Mouse (Mus musculus) liver, adult 2 months (tissue): Measurements from ENCODE around the gene Atg16l1. TPM values are rescaled to one million over a fixed set of nuclear protein-coding genes. Genes with fewer than 3 reads are reported as not detected.

Experiments used
- DNase-seq: peaks from one replicate; pipeline ENCODE4 v3.0.0-alpha.2; 2011; ENCODE audit warnings: low read depth, low spot score; ENCODE audit errors: extremely low read depth
- H3K27ac ChIP-seq: fragments of 200-500 bp; replicated peaks from 2 replicates; pipeline ENCODE4 v1.5.1; 2012; ENCODE audit warnings: low read depth, mild to moderate bottlenecking, control low read depth, inconsistent platforms, low read length; ENCODE audit not compliant: insufficient read depth
- H3K27me3 ChIP-seq: fragments of 200-500 bp; 2 replicates; pipeline ENCODE4 v1.6.1; 2012; ENCODE audit warnings: mild to moderate bottlenecking, moderate library complexity, low read length, inconsistent platforms; ENCODE audit not compliant: control insufficient read depth, insufficient read depth
- H3K36me3 ChIP-seq: fragments of 200-500 bp; 2 replicates; pipeline ENCODE4 v1.6.1; 2012; ENCODE audit warnings: low read length, inconsistent platforms; ENCODE audit not compliant: control insufficient read depth, insufficient read depth
- H3K4me1 ChIP-seq: fragments of 200-500 bp; 2 replicates; pipeline ENCODE4 v1.6.1; 2011; ENCODE audit warnings: low read length; ENCODE audit not compliant: control insufficient read depth, insufficient read depth
- H3K4me3 ChIP-seq: fragments of 200-500 bp; 2 replicates; pipeline ENCODE4 v1.5.1; 2011; ENCODE audit warnings: low read depth, mild to moderate bottlenecking, control low read depth, low read length, moderate library complexity; ENCODE audit not compliant: insufficient read depth
- H3K79me2 ChIP-seq: fragments of 200-500 bp; 2 replicates; pipeline ENCODE4 v1.6.1; 2012; ENCODE audit warnings: inconsistent platforms, mild to moderate bottlenecking, low read length, moderate library complexity; ENCODE audit not compliant: control insufficient read depth, insufficient read depth
- H3K9ac ChIP-seq: fragments of 200-500 bp; 2 replicates; pipeline ENCODE4 v1.6.1; 2012; ENCODE audit warnings: low read depth, mild to moderate bottlenecking, control low read depth, inconsistent platforms, low read length
- CTCF ChIP-seq: fragments of 200-500 bp; IDR thresholded peaks from 2 replicates; pipeline ENCODE4 v1.5.1; 2011; ENCODE audit warnings: low read depth, low read length, control low read depth
- POLR2A ChIP-seq: fragments of 200-500 bp; IDR thresholded peaks from 2 replicates; pipeline ENCODE4 v1.6.1; 2011; ENCODE audit warnings: low read length, control low read depth; ENCODE audit not compliant: insufficient read depth; ENCODE audit errors: extremely low read depth
- WGBS: fragments of 180-500 bp; shearing (Covaris S2); methylation state at CpG from one replicate; pipeline ENCODE4 v1.1.7; 2018; 5-methylcytosine and 5-hydroxymethylcytosine counted together
- polyA plus RNA-seq: library from polyadenylated mRNA; depleted of rRNA; stranded (reverse); fragments of >200 nt; gene quantifications from 2 replicates; pipeline ENCODE4 v1.2.3, GENCODE M21; 2012
- total RNA-seq: library from RNA; depleted of rRNA; stranded (reverse); fragments of >200 nt; gene quantifications from 2 replicates; pipeline ENCODE4 v1.2.3, GENCODE M21; 2014

Gene Atg16l1
- total and polyA plus RNA-seq, 2 experiments = 23.1 to 30.5 TPM

DNA sequence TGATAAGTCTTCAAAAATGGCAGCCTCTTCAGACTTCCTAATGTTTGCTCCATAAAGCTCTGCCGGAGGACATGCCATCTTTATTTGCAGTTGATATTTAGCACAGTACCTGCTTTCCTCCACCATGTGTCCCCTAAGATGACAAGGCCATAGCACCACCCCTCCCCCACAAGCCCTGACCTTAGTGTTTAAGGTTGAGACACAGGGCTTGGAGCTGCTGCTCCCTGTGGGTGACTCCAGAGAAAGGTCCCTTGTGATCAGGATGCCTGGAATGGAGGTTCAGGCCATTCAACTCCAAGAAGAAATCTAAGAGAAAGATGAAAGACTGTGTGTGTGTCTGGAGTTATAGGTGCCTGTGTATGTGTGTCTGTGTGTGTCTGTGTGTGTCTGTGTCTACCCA, 42.0 kb downstream of the Atg16l1 start:
- no peak overlapping the region for H3K4me3 ChIP-seq
- H3K9ac ChIP-seq = no peak overlapping the region
- no peaks in the 10 kb centered on the region for H3K79me2 ChIP-seq
- H3K27ac ChIP-seq = peak overlapping the region; percentile 61
- H3K4me1 ChIP-seq = peaks cover 20% of the 10 kb centered on the region
- no peaks in the 10 kb centered on the region for H3K27me3 ChIP-seq
- 53% methylated on average over 1 of the region's 1 CpGs for WGBS
- DNase-seq = peak; percentile 39
- no peaks in the 10 kb centered on the region; the same call in 1 of the 2 replicates for H3K36me3 ChIP-seq
- TF ChIP-seq CTCF (no peak), POLR2A (no peak)

DNA sequence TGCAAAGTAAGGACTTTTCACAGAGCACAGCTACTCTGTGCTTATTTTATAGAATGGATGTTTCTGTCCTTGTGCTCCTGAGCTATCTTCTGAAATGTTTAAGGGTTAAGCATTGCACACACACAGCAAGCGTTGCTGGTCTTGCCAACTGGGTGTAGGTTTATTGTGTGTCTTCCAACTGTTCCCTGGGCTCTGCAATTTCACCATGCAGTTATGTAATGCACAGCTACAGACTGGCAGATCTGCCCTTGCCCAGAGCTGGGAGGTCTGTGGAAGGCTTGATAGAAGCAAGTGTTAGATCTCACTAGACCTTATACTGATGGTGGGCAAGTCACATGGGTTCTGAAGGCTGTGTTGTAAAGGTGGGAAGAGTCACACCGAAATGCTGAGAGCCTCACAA, 42.6 kb downstream of the Atg16l1 start:
- 32% methylated on average over 2 of the region's 2 CpGs for WGBS
- H3K27me3 ChIP-seq = no peaks in the 10 kb centered on the region
- peaks cover 20% of the 10 kb centered on the region for H3K4me1 ChIP-seq
- no peak overlapping the region for H3K4me3 ChIP-seq
- peak overlapping the region; percentile 86 for H3K27ac ChIP-seq
- H3K36me3 ChIP-seq = no peaks in the 10 kb centered on the region
- DNase-seq = peak; percentile 96
- TF ChIP-seq POLR2A (no peak), CTCF (no peak)
- H3K9ac ChIP-seq = no peak overlapping the region
- no peaks in the 10 kb centered on the region for H3K79me2 ChIP-seq

DNA sequence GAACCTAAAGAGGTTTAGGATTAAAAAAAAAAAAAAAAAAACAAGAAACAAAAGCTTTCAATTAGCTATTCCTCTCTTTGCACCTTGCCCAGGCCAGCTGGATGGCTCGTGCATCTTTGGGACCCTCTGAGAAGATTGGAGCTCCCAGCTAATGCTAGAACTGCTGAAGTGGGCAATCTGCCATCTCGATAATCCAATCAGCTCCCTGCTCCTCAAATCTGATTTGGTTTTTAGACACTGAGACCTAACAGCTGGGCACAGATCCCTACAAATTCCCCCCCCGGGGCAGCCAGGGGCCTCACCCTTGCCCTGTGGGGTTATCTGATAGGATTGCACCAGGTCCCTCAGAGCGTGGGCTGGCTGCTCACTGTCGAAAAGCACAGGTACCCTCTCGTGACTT, 47.9 kb downstream of the Atg16l1 start, which contains the start of gene Sag:
TSS of gene Sag (plus strand) at position 105 of the 400 bp plus-strand sequence.
- Histone ChIP-seq H3K27ac (no peak within 1 kb of the TSS), H3K36me3 (no peaks in the 10 kb centered on the region), H3K4me1 (peaks cover 5% of the 10 kb centered on the region; the same call in 1 of the 2 replicates), H3K27me3 (no peaks in the 10 kb centered on the region), H3K9ac (no peak within 1 kb of the TSS), H3K79me2 (no peaks in the 10 kb centered on the region), H3K4me3 (no peak within 1 kb of the TSS)
- DNase-seq = no peak
- 45% methylated on average over 6 of the region's 6 CpGs for WGBS
- TF ChIP-seq POLR2A (no peak), CTCF (no peak)

DNA sequence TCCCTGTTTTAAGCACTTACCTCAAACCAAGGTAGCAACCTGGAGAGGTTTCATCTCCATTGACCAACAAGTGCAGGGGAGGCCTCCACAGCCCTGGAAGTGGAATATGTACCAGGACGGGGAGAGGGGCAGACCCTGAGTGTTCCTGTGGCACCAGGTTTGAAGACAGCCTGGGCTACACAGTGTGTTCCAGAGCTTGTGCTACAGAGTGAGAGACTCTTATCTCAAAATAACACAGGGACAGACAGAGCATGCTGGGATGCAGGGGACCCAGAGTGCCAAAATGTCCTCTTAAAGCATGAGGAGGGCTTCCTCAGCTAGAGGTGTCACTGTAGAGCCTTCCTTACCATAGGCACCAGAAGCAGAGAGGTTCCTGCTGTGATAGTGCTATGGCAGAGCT, 52.1 kb downstream of the Atg16l1 start:
- DNase-seq = no peak
- Histone ChIP-seq H3K4me1 (no peaks in the 10 kb centered on the region), H3K4me3 (no peak overlapping the region), H3K27ac (no peak overlapping the region), H3K36me3 (no peaks in the 10 kb centered on the region), H3K79me2 (no peaks in the 10 kb centered on the region), H3K27me3 (no peaks in the 10 kb centered on the region), H3K9ac (no peak overlapping the region)
- TF ChIP-seq CTCF = no peak
- TF ChIP-seq POLR2A = no peak
- WGBS = 100% methylated on average over 1 of the region's 1 CpGs

DNA sequence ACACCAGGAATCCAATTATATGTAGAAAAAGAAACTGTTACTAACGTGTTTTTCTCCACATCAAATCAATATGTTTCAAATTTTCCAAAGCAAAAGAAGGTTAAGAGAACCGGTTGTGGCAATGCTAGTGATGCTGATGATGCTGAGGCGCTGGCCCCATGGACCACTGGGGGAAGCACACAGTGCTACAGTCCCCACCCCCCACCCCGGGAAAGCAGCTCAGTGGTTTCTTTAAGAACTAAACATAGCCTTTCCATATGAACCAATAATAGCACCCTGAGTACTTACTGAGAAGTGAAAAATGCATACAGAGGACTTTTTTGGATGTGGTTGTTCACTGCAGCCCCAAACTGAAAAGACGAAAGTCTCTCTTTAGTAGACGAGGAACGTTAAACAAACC, 55.7 kb downstream of the Atg16l1 start:
- H3K79me2 ChIP-seq = no peaks in the 10 kb centered on the region
- H3K9ac ChIP-seq = no peak overlapping the region
- no peak for TF ChIP-seq CTCF
- TF ChIP-seq POLR2A = no peak
- H3K4me1 ChIP-seq = no peaks in the 10 kb centered on the region
- no peak overlapping the region for H3K4me3 ChIP-seq
- no peak for DNase-seq
- no peaks in the 10 kb centered on the region for H3K36me3 ChIP-seq
- WGBS = 85% methylated on average over 7 of the region's 7 CpGs
- H3K27ac ChIP-seq = no peak overlapping the region
- no peaks in the 10 kb centered on the region for H3K27me3 ChIP-seq

DNA sequence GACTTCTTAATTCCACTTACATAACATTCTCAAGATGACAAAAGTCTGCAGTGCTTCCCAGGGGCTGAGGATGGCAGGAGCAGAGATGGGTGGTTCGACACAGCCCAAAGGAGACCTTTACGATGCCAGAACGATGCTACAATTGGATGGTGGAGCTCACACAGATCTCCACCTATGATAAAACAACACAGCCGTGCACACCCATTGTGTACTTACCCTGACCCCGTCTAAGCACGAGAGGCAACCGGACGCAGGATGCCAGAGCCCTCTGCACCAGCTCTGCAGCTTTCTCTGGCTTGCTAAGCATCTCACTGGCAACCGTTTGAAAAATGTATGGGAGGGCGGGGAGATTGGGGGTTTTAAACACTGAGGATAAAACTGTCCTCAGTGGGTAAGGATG, 56.4 kb downstream of the Atg16l1 start:
- 61% methylated on average over 10 of the region's 10 CpGs for WGBS
- no peaks in the 10 kb centered on the region for H3K4me1 ChIP-seq
- no peaks in the 10 kb centered on the region for H3K27me3 ChIP-seq
- no peak for DNase-seq
- no peaks in the 10 kb centered on the region for H3K79me2 ChIP-seq
- H3K9ac ChIP-seq = no peak overlapping the region
- H3K4me3 ChIP-seq = no peak overlapping the region
- TF ChIP-seq CTCF (no peak), POLR2A (no peak)
- no peaks in the 10 kb centered on the region for H3K36me3 ChIP-seq
- no peak overlapping the region for H3K27ac ChIP-seq
